Mouse (Mus musculus) MEL (cell line): Measurements from ENCODE around the gene Pomt2. TPM values are rescaled to one million over a fixed set of nuclear protein-coding genes. Genes with fewer than 3 reads are reported as not detected.

Experiments
- DNase-seq: peaks from one replicate; pipeline ENCODE4 v3.0.0; 2011; ENCODE audit warnings: low read depth, low spot score
- H3K27ac ChIP-seq: 2 replicates; pipeline ENCODE4 v1.5.1; 2012; ENCODE audit warnings: low read depth, mild to moderate bottlenecking, control low read depth, low read length, moderate library complexity; ENCODE audit not compliant: control insufficient read depth
- H3K27me3 ChIP-seq, 2 experiments: fragments of 150-350 bp in 1 of 2; sonication (generic) in 1 of 2; 2 replicates each; pipeline ENCODE4 v1.6.1; 2012; ENCODE audit warnings: low read length in 2 of 2, mild to moderate bottlenecking in 2 of 2, improper control_type of control experiment in 1 of 2, moderate library complexity in 1 of 2; ENCODE audit not compliant: insufficient read depth in 2 of 2, control insufficient read depth in 1 of 2
- H3K36me3 ChIP-seq, 2 experiments: 2 replicates each; pipeline ENCODE4 v1.6.1; 2012 to 2014; ENCODE audit warnings: low read length in 2 of 2, improper control_type of control experiment in 1 of 2, inconsistent platforms in 1 of 2, mild to moderate bottlenecking in 1 of 2; ENCODE audit not compliant: insufficient read depth in 2 of 2, control insufficient read depth in 1 of 2
- H3K4me1 ChIP-seq, 2 experiments: fragments of 150-350 bp in 1 of 2; sonication (generic) in 1 of 2; 2 replicates each; pipeline ENCODE4 v1.6.1; 2012; ENCODE audit warnings: low read length in 2 of 2, improper control_type of control experiment in 1 of 2, mild to moderate bottlenecking in 1 of 2; ENCODE audit not compliant: insufficient read depth in 2 of 2, control insufficient read depth in 1 of 2
- H3K4me3 ChIP-seq, 2 experiments: fragments of 150-350 bp in 1 of 2; sonication (generic) in 1 of 2; 2 replicates each; pipeline ENCODE4 v1.5.1; 2012; ENCODE audit warnings: low read depth in 2 of 2, low read length in 2 of 2, mild to moderate bottlenecking in 2 of 2, moderate library complexity in 2 of 2, control low read depth in 1 of 2, improper control_type of control experiment in 1 of 2; ENCODE audit not compliant: control insufficient read depth in 1 of 2, insufficient read depth in 1 of 2
- H3K79me2 ChIP-seq: 2 replicates; pipeline ENCODE4 v1.6.1; 2012; ENCODE audit warnings: mild to moderate bottlenecking, low read length, moderate library complexity; ENCODE audit not compliant: control insufficient read depth, poor library complexity, insufficient read depth
- H3K9ac ChIP-seq: 2 replicates; pipeline ENCODE4 v1.6.1; 2012; ENCODE audit warnings: low read depth, mild to moderate bottlenecking, control low read depth, low read length, moderate library complexity; ENCODE audit not compliant: control insufficient read depth, poor library complexity, severe bottlenecking
- H3K9me3 ChIP-seq: fragments of 150-350 bp; sonication (generic); replicated peaks from 2 replicates; pipeline ENCODE4 v1.6.1; 2012; ENCODE audit warnings: mild to moderate bottlenecking, low read length, improper control_type of control experiment, moderate library complexity; ENCODE audit not compliant: insufficient read depth
- BHLHE40 ChIP-seq: IDR thresholded peaks from 2 replicates; pipeline ENCODE4 v1.6.1; 2012; ENCODE audit warnings: low read depth, mild to moderate bottlenecking, inconsistent platforms, low read length, improper control_type of control experiment, borderline replicate concordance
- CHD1 ChIP-seq: IDR thresholded peaks from 2 replicates; pipeline ENCODE4 v1.6.1; 2012; ENCODE audit warnings: low read depth, mild to moderate bottlenecking, inconsistent platforms, low read length, improper control_type of control experiment
- CTCF ChIP-seq, 3 experiments: IDR thresholded peaks in 2 of 3; conservative IDR thresholded peaks in 1 of 3; 2 replicates each; pipeline ENCODE4 v1.5.1; 2011 to 2012; ENCODE audit warnings: low read length in 3 of 3, low read depth in 2 of 3, mild to moderate bottlenecking in 2 of 3, improper control_type of control experiment in 1 of 3, inconsistent platforms in 1 of 3, mixed read lengths in 1 of 3, moderate library complexity in 1 of 3; ENCODE audit not compliant: control insufficient read depth in 1 of 3, insufficient read depth in 1 of 3, poor library complexity in 1 of 3, severe bottlenecking in 1 of 3
- ELF1 ChIP-seq: IDR thresholded peaks from 2 replicates; pipeline ENCODE4 v1.6.1; 2014; ENCODE audit warnings: low read depth, mild to moderate bottlenecking, inconsistent platforms, low read length, improper control_type of control experiment, moderate library complexity
- EP300 ChIP-seq, 2 experiments: IDR thresholded peaks; 2 replicates each; pipeline ENCODE4 v1.6.1; 2011; ENCODE audit warnings: improper control_type of control experiment in 2 of 2, low read length in 2 of 2, low read depth in 1 of 2, mild to moderate bottlenecking in 1 of 2
- ETS1 ChIP-seq: IDR thresholded peaks from 2 replicates; pipeline ENCODE4 v1.6.1; 2012; ENCODE audit warnings: low read depth, mild to moderate bottlenecking, inconsistent platforms, low read length, improper control_type of control experiment, moderate library complexity
- GABPA ChIP-seq: IDR thresholded peaks from 2 replicates; pipeline ENCODE4 v1.6.1; 2012; ENCODE audit warnings: low read depth, mild to moderate bottlenecking, inconsistent platforms, low read length, improper control_type of control experiment, moderate library complexity
- GATA1 ChIP-seq: IDR thresholded peaks from 2 replicates; pipeline ENCODE4 v1.6.1; 2011; ENCODE audit warnings: low read depth, low read length, improper control_type of control experiment
- HCFC1 ChIP-seq: IDR thresholded peaks from 2 replicates; pipeline ENCODE4 v1.6.1; 2012; ENCODE audit warnings: low read depth, mild to moderate bottlenecking, inconsistent platforms, low read length, improper control_type of control experiment, moderate library complexity
- KAT2A ChIP-seq: conservative IDR thresholded peaks from 2 replicates; pipeline ENCODE4 v1.6.1; 2012; ENCODE audit warnings: low read depth, low read length, improper control_type of control experiment, inconsistent platforms
- MAFK ChIP-seq: IDR thresholded peaks from 2 replicates; pipeline ENCODE4 v1.6.1; 2011; ENCODE audit warnings: low read depth, mild to moderate bottlenecking, low read length, improper control_type of control experiment, borderline replicate concordance
- MAX ChIP-seq: IDR thresholded peaks from 2 replicates; pipeline ENCODE4 v1.6.1; 2011; ENCODE audit warnings: low read length, improper control_type of control experiment
- MAZ ChIP-seq: IDR thresholded peaks from 2 replicates; pipeline ENCODE4 v1.6.1; 2012; ENCODE audit warnings: low read depth, mild to moderate bottlenecking, inconsistent platforms, low read length, improper control_type of control experiment
- MEF2A ChIP-seq: IDR thresholded peaks from 2 replicates; pipeline ENCODE4 v1.6.1; 2014; ENCODE audit warnings: low read depth, mild to moderate bottlenecking, inconsistent platforms, low read length, improper control_type of control experiment; ENCODE audit not compliant: poor library complexity, insufficient replicate concordance, severe bottlenecking; ENCODE audit errors: extremely low read depth
- MYC ChIP-seq: IDR thresholded peaks from 2 replicates; pipeline ENCODE4 v1.6.1; 2011; ENCODE audit warnings: low read depth, mild to moderate bottlenecking, low read length, improper control_type of control experiment, moderate library complexity
- NRF1 ChIP-seq: IDR thresholded peaks from 2 replicates; pipeline ENCODE4 v1.6.1; 2014; ENCODE audit warnings: low read depth, mild to moderate bottlenecking, inconsistent platforms, low read length, improper control_type of control experiment, moderate library complexity; ENCODE audit not compliant: poor library complexity, insufficient read depth, severe bottlenecking
- RAD21 ChIP-seq: IDR thresholded peaks from 2 replicates; pipeline ENCODE4 v1.6.1; 2011; ENCODE audit warnings: mild to moderate bottlenecking, low read depth, low read length, improper control_type of control experiment
- RCOR1 ChIP-seq: IDR thresholded peaks from 2 replicates; pipeline ENCODE4 v1.6.1; 2012; ENCODE audit warnings: low read depth, mild to moderate bottlenecking, inconsistent platforms, low read length, improper control_type of control experiment
- SIN3A ChIP-seq: IDR thresholded peaks from 2 replicates; pipeline ENCODE4 v1.6.1; 2012; ENCODE audit warnings: low read length, improper control_type of control experiment, inconsistent platforms
- TAL1 ChIP-seq: IDR thresholded peaks from 2 replicates; pipeline ENCODE4 v1.6.1; 2012; ENCODE audit warnings: mild to moderate bottlenecking, inconsistent platforms, low read length, moderate library complexity, mixed read lengths
- TCF12 ChIP-seq: IDR thresholded peaks from 2 replicates; pipeline ENCODE4 v1.6.1; 2014; ENCODE audit warnings: low read depth, mild to moderate bottlenecking, inconsistent platforms, low read length, improper control_type of control experiment, moderate library complexity
- USF2 ChIP-seq, 2 experiments: IDR thresholded peaks; 2 replicates each; pipeline ENCODE4 v1.6.1; 2011 to 2012; ENCODE audit warnings: improper control_type of control experiment in 2 of 2, low read length in 2 of 2, borderline replicate concordance in 1 of 2, inconsistent platforms in 1 of 2, low read depth in 1 of 2, mild to moderate bottlenecking in 1 of 2; ENCODE audit not compliant: insufficient read depth in 1 of 2
- polyA plus RNA-seq, 2 experiments: library from polyadenylated mRNA; stranded (reverse) in 1 of 2; unstranded in 1 of 2; fragments of >175 nt in 1 of 2; fragments of >200 nt in 1 of 2; gene quantifications; 2 replicates each; pipeline versions ENCODE4 v1.2.1 to v1.2.4; 2012; ENCODE audit warnings: low replicate concordance in 2 of 2, low read depth in 1 of 2; ENCODE audit not compliant: insufficient read length in 2 of 2, insufficient read depth in 1 of 2, missing spikeins in 1 of 2
- total RNA-seq: library from RNA; depleted of rRNA; stranded (reverse); fragments of 300-350 nt; gene quantifications from 2 replicates; pipeline ENCODE4 v1.2.3, GENCODE M21; 2012

The Pomt2 gene
- total and polyA plus RNA-seq, 3 experiments, result 11.1 to 12.9 TPM; not detected in 1

DNA sequence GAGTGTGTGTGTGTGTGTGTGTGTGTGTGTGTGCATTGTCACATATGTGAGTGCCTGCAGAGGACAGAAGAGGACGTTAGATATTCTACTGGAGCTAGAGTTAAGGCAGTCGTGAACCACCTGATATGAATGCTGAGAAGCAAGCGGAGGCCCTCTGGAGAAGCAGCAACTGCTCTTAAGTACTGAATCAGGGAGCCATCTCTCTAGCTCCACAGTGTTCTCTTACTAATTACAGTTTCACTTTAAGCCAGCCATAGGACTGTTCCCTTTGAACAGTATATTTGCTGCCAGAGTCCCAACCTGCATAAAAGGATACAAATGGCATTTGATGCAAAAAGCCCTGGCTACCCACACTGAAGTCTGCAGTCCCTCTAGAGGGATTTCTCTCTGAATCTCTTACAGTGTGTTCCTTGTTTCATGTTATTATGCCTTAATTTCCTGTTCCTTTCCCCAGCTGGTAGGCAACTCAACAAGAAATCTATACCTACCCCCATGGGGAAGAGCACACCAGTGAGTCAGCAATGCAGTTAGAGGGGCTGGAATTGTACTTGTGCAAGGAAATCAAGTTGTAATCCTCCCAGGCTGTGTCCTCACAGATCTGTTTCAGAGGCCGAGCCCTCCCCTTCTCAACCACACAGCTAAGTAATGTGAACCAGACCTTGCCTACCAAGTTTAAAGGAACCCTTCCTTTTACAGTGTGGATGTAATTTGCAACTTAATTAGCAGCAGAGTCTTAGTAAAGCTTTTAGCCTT, 27.6 kb upstream of the Pomt2 start:
- Histone ChIP-seq H3K9ac (no peak overlapping the region), H3K4me3 (no peak overlapping the region), H3K4me1 (no peaks in the 10 kb centered on the region), H3K36me3 (no peaks in the 10 kb centered on the region; a peak in 1 of 4 replicates)
- DNase-seq, result no peak
- TF ChIP-seq CHD1, result no peak
- TF ChIP-seq, all 39 proteins: peak for 0
- Histone ChIP-seq H3K27me3 (no peaks in the 10 kb centered on the region), H3K79me2 (no peaks in the 10 kb centered on the region), H3K9me3 (no peaks in the 10 kb centered on the region), H3K27ac (no peak overlapping the region)

DNA sequence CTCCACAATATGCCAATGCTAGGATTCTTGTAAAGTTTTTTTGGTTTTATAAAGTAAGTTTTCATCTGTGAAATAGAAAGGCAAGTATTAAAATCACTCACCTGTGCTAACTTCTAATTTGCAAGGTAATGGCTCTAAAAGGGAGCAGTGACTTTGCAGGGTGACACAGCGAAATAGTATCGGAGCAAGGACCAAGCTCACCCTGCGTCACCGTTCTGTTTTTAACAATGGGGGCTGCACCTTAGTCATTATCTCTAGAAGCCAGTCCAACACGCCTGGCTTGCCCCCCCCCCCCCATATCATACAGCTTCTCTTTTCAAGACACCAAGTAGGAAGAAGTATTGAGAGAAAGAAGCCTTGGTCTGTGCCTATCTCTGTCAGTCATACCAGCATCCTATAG, 13.0 kb upstream of the Pomt2 start:
- peak overlapping the region; percentile 90 for H3K27ac ChIP-seq
- H3K36me3 ChIP-seq, result peaks cover 0 to 31% of the 10 kb centered on the region in 2 experiments; a peak in 2 of 4 replicates
- no peaks in the 10 kb centered on the region for H3K27me3 ChIP-seq
- no peaks in the 10 kb centered on the region for H3K79me2 ChIP-seq
- TF ChIP-seq MEF2A (peak; percentile 81; the same call in 1 of the 2 replicates), EP300 (IDR thresholded peaks at IDR 0.05; ENCODE audit: low read depth in 1 of 2, low read length in 2 of 2) (peak; percentile 74 to 93), MAX (peak; percentile 12; the same call in 1 of the 2 replicates), ELF1 (0 out of 2 replicates have a peak, but pooled peaks have one; percentile 31), MYC (no peak), GABPA (peak; percentile 79), RCOR1 (peak; percentile 67), TCF12 (peak; percentile 92), TAL1 (peak; percentile 81), GATA1 (peak; percentile 76), ETS1 (peak; percentile 96), MAFK (0 out of 2 replicates have a peak, but pooled peaks have one; percentile 70), SIN3A (peak; percentile 61), BHLHE40 (no peak), USF2 (IDR thresholded peaks at IDR 0.05; ENCODE audit: borderline replicate concordance in 1 of 2, insufficient read depth in 1 of 2, low read depth in 1 of 2, low read length in 2 of 2) (no peak), RAD21 (no peak), NRF1 (no peak), CTCF (IDR thresholded peaks at IDR 0.05 in 2 of 3, conservative IDR thresholded peaks at IDR 0.05 in 1 of 3; ENCODE audit: control insufficient read depth in 1 of 3, insufficient read depth in 1 of 3, low read depth in 2 of 3, low read length in 3 of 3, poor library complexity in 1 of 3, severe bottlenecking in 1 of 3) (no peak), KAT2A (no peak), HCFC1 (peak; percentile 39; the same call in 1 of the 2 replicates), MAZ (peak; percentile 77; the same call in 1 of the 2 replicates)
- peak overlapping the region in 1 of 2 experiments; percentile 20; a peak in 2 of 4 replicates for H3K4me3 ChIP-seq
- peaks cover 25 to 32% of the 10 kb centered on the region in 2 experiments for H3K4me1 ChIP-seq
- H3K9ac ChIP-seq, result peak overlapping the region; percentile 48; the same call in 1 of the 2 replicates
- peak; percentile 95 for DNase-seq
- no peaks in the 10 kb centered on the region for H3K9me3 ChIP-seq
